Mouse (Mus musculus) heart, embryonic 14.5 days (tissue): ENCODE results near the gene Mettl24. TPM values are rescaled to one million over a fixed set of nuclear protein-coding genes. Genes with fewer than 3 reads are reported as not detected.

Source experiments
- ATAC-seq: fragments of 200-750 bp; cut with Nextera tagmentation; 2 replicates; pipeline ENCODE4 v1.8.0; 2017; ENCODE audit warnings: low read depth, moderate TSS enrichment; ENCODE audit not compliant: insufficient number of reproducible peaks, insufficient read depth, low FRiP score
- H3K27ac ChIP-seq, 2 experiments: fragments of 200-500 bp in 1 of 2; fragments of 300-500 bp in 1 of 2; sonication (generic) in 1 of 2; replicated peaks in 1 of 2; 2 replicates each; pipeline ENCODE4 v1.5.1; 2012 to 2014; ENCODE audit warnings: low read depth in 2 of 2, low read length in 2 of 2, control low read depth in 1 of 2, mild to moderate bottlenecking in 1 of 2, mixed read lengths in 1 of 2; ENCODE audit not compliant: control insufficient read depth in 1 of 2, insufficient read depth in 1 of 2
- H3K27me3 ChIP-seq: fragments of 300-500 bp; sonication (generic); 2 replicates; pipeline ENCODE4 v1.6.1; 2014; ENCODE audit warnings: mild to moderate bottlenecking, low read length, control low read depth; ENCODE audit not compliant: control insufficient read depth, insufficient read depth
- H3K36me3 ChIP-seq: fragments of 300-500 bp; sonication (generic); 2 replicates; pipeline ENCODE4 v1.6.1; 2014; ENCODE audit warnings: mild to moderate bottlenecking, control low read depth, low read length, mixed read lengths; ENCODE audit not compliant: control insufficient read depth, insufficient read depth
- H3K4me1 ChIP-seq, 2 experiments: fragments of 200-500 bp in 1 of 2; fragments of 300-500 bp in 1 of 2; sonication (generic) in 1 of 2; 2 replicates each; pipeline ENCODE4 v1.6.1; 2012 to 2014; ENCODE audit warnings: low read length in 2 of 2, control low read depth in 1 of 2, mixed read lengths in 1 of 2; ENCODE audit not compliant: control insufficient read depth in 2 of 2, insufficient read depth in 2 of 2
- H3K4me2 ChIP-seq: fragments of 300-500 bp; sonication (generic); 2 replicates; pipeline ENCODE4 v1.6.1; 2014; ENCODE audit warnings: mild to moderate bottlenecking, low read length
- H3K4me3 ChIP-seq, 2 experiments: fragments of 200-500 bp in 1 of 2; fragments of 300-500 bp in 1 of 2; sonication (generic) in 1 of 2; 2 replicates each; pipeline ENCODE4 v1.5.1; 2012 to 2014; ENCODE audit warnings: low read length in 2 of 2, mild to moderate bottlenecking in 2 of 2, control low read depth in 1 of 2, low read depth in 1 of 2, moderate library complexity in 1 of 2; ENCODE audit not compliant: control insufficient read depth in 1 of 2, insufficient read depth in 1 of 2
- H3K9ac ChIP-seq: fragments of 300-500 bp; sonication (generic); 2 replicates; pipeline ENCODE4 v1.6.1; 2014; ENCODE audit warnings: mild to moderate bottlenecking, low read length
- H3K9me3 ChIP-seq: fragments of 300-500 bp; sonication (generic); 2 replicates; pipeline ENCODE4 v1.6.1; 2016; ENCODE audit warnings: low read length, control low read depth; ENCODE audit not compliant: control insufficient read depth
- WGBS: fragments of 180-500 bp; shearing (Covaris S2); extraction: QIAGEN DNeasy Blood & Tissue Kit; methylation state at CpG from one replicate; pipeline ENCODE4 v1.1.7; 2014; 5-methylcytosine and 5-hydroxymethylcytosine counted together
- polyA plus RNA-seq: library from polyadenylated mRNA; unstranded; fragments of >200 nt; fragmentation: Nextera tagmentation; extraction: Ambion mirVana; gene quantifications from 2 replicates; pipeline ENCODE4 v1.2.1, GENCODE M21; 2014

The Mettl24 gene
- polyA plus RNA-seq, 1 experiment from 2014 or later = 3.6 TPM

DNA sequence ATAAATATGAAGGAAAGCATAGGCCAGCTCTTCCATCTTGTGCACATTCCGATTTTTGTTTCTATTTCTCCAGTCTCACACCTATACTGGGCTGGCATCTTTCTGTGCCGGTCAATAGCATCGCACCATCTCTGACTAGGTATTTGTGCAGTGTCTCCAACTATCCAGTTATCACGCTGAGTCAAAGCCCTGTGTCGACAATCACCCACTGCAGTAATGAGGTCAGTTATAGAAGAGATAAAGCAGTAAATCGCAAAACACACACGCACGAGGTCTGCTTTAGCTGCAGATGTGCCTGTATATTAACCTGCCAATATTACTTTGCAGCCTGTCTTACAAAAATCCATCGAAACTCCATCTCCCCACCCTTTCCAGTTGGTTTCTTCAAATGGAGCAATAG lies 30.7 kb downstream of the Mettl24 start:
- Histone ChIP-seq H3K9me3 (no peaks in the 10 kb centered on the region), H3K36me3 (no peaks in the 10 kb centered on the region), H3K4me1 (peaks cover 0 to 5% of the 10 kb centered on the region in 2 experiments; a peak in 3 of 4 replicates), H3K4me3 (no peak overlapping the region), H3K4me2 (no peak overlapping the region), H3K9ac (no peak overlapping the region), H3K27ac (no peak overlapping the region), H3K27me3 (no peaks in the 10 kb centered on the region)
- 52% methylated on average over 9 of the region's 9 CpGs for WGBS
- no peak for ATAC-seq

DNA sequence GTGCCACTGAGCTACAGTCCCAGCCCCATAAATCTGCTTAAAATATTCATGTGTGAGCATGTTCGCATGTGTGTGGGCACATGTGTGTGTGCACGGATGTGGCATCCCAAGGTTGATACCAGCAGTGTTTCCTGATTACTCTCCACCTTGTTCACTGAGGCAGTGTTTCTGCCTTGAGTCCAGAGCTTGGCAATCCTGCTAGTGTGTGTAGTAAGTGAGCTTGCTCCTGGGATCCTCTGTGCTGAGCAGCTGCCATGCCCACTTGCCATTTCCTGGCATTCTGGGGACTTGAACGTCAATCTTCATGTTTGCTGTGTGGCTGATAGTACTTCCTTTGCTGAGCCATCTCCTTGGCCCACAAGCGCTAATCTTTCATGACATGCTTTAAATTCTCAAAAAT lies 32.1 kb downstream of the Mettl24 start:
- no peak for ATAC-seq
- Histone ChIP-seq H3K27ac (no peak overlapping the region), H3K4me3 (no peak overlapping the region), H3K9ac (no peak overlapping the region), H3K36me3 (no peaks in the 10 kb centered on the region), H3K4me2 (no peak overlapping the region), H3K4me1 (peaks cover 0 to 5% of the 10 kb centered on the region in 2 experiments; a peak in 3 of 4 replicates), H3K9me3 (no peaks in the 10 kb centered on the region), H3K27me3 (no peaks in the 10 kb centered on the region)
- 81% methylated on average over 4 of the region's 4 CpGs for WGBS

DNA sequence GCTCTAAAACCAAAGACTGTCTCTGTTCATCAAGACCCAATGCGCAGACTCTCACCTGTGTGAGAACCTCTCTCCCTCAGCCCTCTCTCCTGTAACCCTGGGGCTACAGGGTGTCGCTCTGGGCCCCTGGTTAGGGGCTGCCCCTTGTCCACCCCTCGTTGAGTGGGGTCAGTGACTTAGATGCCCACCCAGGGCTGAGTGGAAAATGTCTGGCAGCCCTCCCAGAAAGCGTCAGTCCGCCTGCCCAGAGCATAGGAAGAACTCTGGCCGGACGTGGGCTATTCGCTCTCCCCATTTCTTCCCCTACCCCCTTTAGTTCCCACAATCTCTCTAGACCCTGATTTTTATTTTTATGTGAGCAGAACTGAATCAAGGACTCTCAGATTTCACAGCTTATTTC lies 33.2 kb downstream of the Mettl24 start:
- H3K27ac ChIP-seq = no peak overlapping the region; a peak in 1 of 4 replicates
- H3K4me2 ChIP-seq = no peak overlapping the region
- WGBS = 29% methylated on average over 8 of the region's 8 CpGs

DNA sequence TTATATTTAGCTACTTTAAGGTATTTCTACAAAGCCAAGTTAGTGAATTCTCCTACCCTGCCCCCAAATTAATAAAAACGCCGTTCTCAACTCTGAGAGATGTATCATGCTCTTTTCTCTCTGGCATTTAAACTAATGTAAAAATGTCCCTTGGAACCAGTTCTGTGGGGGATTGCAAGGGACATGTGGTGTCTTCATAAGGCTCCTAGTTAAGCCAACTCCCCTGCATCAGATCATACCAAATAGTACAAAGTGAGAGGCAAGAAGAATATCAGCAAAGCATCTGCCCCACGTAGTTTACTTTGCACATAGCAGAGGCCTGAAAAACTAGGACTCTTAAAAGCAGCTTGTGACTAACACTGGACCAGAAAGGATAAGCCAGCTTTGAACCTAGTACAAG lies 33.6 kb downstream of the Mettl24 start:
- Histone ChIP-seq H3K27ac (no peak overlapping the region), H3K9ac (no peak overlapping the region)
- WGBS = 80% methylated on average over 3 of the region's 3 CpGs

More for the DNA sequence above, 33.2 kb downstream of the Mettl24 start:
- H3K4me1 ChIP-seq = peaks cover 0 to 5% of the 10 kb centered on the region in 2 experiments; a peak in 3 of 4 replicates
- no peak for ATAC-seq
- H3K9me3 ChIP-seq = no peaks in the 10 kb centered on the region
- H3K36me3 ChIP-seq = no peaks in the 10 kb centered on the region
- no peak overlapping the region for H3K9ac ChIP-seq
- H3K27me3 ChIP-seq = no peaks in the 10 kb centered on the region
- H3K4me3 ChIP-seq = no peak overlapping the region

DNA sequence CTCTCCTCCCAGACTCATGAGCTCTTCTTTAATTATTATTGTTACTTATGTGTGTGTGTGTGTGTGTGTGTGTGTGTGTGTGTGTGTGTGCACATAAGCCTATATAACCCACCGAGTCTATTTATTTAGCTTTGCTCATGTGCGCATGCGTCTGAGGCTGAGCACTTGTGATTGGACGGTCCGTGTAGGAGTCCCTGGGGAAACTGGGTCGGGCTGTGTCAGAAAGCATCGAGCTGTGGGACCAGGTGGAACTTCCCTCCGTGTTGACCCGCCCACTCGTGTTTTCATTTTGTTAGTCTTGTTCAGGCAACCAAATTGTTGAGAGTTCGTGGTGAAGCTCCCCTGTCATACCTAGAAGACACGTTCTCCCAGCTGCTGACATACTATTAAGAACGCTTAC lies 35.3 kb downstream of the Mettl24 start:
- 92% methylated on average over 13 of the region's 13 CpGs for WGBS
- H3K4me3 ChIP-seq = no peak overlapping the region
- no peaks in the 10 kb centered on the region for H3K27me3 ChIP-seq
- no peaks in the 10 kb centered on the region for H3K36me3 ChIP-seq
- no peak overlapping the region for H3K27ac ChIP-seq
- ATAC-seq = no peak
- H3K4me1 ChIP-seq = peaks cover 0 to 5% of the 10 kb centered on the region in 2 experiments; a peak in 3 of 4 replicates
- H3K9me3 ChIP-seq = no peaks in the 10 kb centered on the region
- H3K9ac ChIP-seq = no peak overlapping the region
- H3K4me2 ChIP-seq = no peak overlapping the region

More for the DNA sequence above, 33.6 kb downstream of the Mettl24 start:
- Histone ChIP-seq H3K4me2 (no peak overlapping the region), H3K4me1 (peaks cover 0 to 5% of the 10 kb centered on the region in 2 experiments; a peak in 3 of 4 replicates), H3K4me3 (no peak overlapping the region), H3K36me3 (no peaks in the 10 kb centered on the region), H3K27me3 (no peaks in the 10 kb centered on the region), H3K9me3 (no peaks in the 10 kb centered on the region)
- ATAC-seq = no peak

DNA sequence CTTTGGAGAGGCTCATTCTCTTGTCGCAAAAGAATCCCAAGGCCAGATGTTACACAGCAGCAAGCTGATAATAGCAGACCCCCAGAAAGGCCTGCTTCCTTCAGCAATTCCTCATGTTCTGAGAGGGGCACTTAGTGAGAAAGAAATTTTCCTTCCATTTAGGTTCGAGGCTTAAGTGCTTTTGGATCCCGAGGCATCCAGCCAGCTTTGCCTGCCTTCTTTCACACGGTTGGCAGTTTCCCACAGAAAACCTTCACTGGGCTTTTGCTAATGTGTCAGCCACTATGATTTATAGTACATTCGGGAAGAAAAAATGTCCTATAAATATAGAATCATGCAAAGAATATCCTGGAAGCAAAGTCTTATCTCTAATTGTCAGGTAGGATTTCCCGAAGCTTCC lies 36.0 kb downstream of the Mettl24 start:
- Histone ChIP-seq H3K4me2 (no peak overlapping the region), H3K27me3 (no peaks in the 10 kb centered on the region), H3K9ac (no peak overlapping the region), H3K4me3 (no peak overlapping the region), H3K4me1 (peaks cover 0 to 6% of the 10 kb centered on the region in 2 experiments; a peak in 3 of 4 replicates), H3K9me3 (no peaks in the 10 kb centered on the region), H3K36me3 (no peaks in the 10 kb centered on the region), H3K27ac (no peak overlapping the region)
- 42% methylated on average over 6 of the region's 6 CpGs for WGBS
- no peak for ATAC-seq

DNA sequence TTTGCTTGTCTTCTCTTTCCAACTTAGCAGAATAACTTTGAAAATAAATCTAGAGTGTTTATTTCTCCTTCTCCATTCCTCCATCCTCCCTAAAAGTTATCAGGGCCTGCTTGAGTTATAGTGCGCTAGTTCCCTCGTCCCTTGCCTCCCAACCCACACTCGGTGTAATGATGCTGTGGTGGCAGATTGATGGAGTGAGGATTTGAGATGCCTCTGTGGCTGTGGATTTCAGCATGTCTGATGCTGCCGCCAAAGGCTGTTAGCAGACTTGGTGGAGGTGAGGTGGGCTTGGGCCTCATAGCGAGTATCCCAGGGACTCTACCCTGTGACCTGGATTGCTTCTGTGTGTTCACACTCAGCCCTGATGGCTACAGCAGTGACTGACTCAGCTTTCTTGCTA lies 37.8 kb downstream of the Mettl24 start:
- Histone ChIP-seq H3K4me2 (no peak overlapping the region), H3K27me3 (no peaks in the 10 kb centered on the region), H3K9me3 (no peaks in the 10 kb centered on the region), H3K4me1 (peaks cover 3 to 7% of the 10 kb centered on the region in 2 experiments; a peak in 3 of 4 replicates), H3K36me3 (no peaks in the 10 kb centered on the region), H3K4me3 (no peak overlapping the region), H3K27ac (no peak overlapping the region), H3K9ac (no peak overlapping the region)
- WGBS = 71% methylated on average over 5 of the region's 5 CpGs
- no peak for ATAC-seq

DNA sequence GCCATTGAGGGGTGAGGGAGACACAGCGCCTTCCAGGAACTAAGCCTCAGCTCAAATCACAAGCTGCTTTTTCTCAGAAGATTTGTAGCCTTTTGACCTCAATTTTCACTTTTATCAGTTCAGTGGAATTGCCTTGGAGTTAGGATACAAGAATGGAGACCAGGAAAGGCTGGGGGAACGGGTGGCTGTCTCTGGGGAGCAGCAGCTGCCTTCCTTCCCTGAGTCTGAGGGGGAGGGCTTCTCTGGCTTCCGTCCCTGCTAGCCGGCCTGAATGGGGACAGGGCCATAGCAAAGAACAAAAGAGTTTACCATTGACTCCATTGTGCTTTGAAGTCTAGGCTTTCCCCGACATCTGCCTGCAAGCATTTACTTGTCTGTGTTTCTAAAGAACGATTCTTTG lies 41.3 kb downstream of the Mettl24 start:
- no peak for ATAC-seq
- Histone ChIP-seq H3K27ac (no peak overlapping the region), H3K4me2 (no peak overlapping the region), H3K27me3 (no peaks in the 10 kb centered on the region), H3K4me3 (no peak overlapping the region), H3K9me3 (no peaks in the 10 kb centered on the region), H3K4me1 (peaks cover 3 to 4% of the 10 kb centered on the region in 2 experiments; a peak in 2 of 4 replicates), H3K9ac (no peak overlapping the region), H3K36me3 (no peaks in the 10 kb centered on the region)
- WGBS = 66% methylated on average over 6 of the region's 6 CpGs
